ENCODE assay signal across 20 mouse cellular contexts in genomic region chr1:120501496-120501895, GRCm38 (mm10). TPM values are rescaled to one million over a fixed set of nuclear protein-coding genes. Genes with fewer than 3 reads are reported as not detected.
"Had no signal": no experiment of that assay in that cellular context is flagged by ENCODE, and none has a peak within 500 bp of the region (broad histone marks: within the 10 kb centered on the region; RNA-seq: fewer than 3 reads in every experiment).

No protein-coding gene starts in this region.

- H3K27ac ChIP-seq: liver, embryonic 12.5 days; liver, embryonic 14.5 days; lung, embryonic 15.5 days; midbrain, embryonic 10.5 days; midbrain, embryonic 12.5 days; neural tube, embryonic 13.5 days had no signal

- DNase-seq: lung, adult 2 months; lung, postnatal 10 days; lung, postnatal 4 days; midbrain, embryonic 14.5 days; right cerebral cortex, postnatal 14 days; spleen, adult 18-20 months; thymus, adult 18-20 months; thymus, postnatal 14 days; thymus, postnatal 36 days had no signal

- ATAC-seq: liver, embryonic 12.5 days; midbrain, embryonic 16.5 days had no signal

- H3K4me2 ChIP-seq: liver, embryonic 12.5 days; lung, embryonic 15.5 days; midbrain, embryonic 12.5 days; neural tube, embryonic 13.5 days had no signal

- H3K4me3 ChIP-seq: liver, embryonic 12.5 days; lung, embryonic 15.5 days; midbrain, embryonic 10.5 days; midbrain, embryonic 12.5 days; myocyte; neural tube, embryonic 13.5 days had no signal

- H3K4me1 ChIP-seq: liver, embryonic 12.5 days; lung, embryonic 15.5 days; midbrain, embryonic 10.5 days; midbrain, embryonic 12.5 days; neural tube, embryonic 13.5 days had no signal

- H3K9ac ChIP-seq: liver, embryonic 12.5 days; liver, embryonic 14.5 days; lung, embryonic 15.5 days; midbrain, embryonic 12.5 days; neural tube, embryonic 13.5 days had no signal

- H3K27me3 ChIP-seq: liver, embryonic 12.5 days; lung, embryonic 15.5 days; midbrain, embryonic 12.5 days; neural tube, embryonic 13.5 days had no signal

- H3K36me3 ChIP-seq: liver, embryonic 12.5 days; lung, embryonic 15.5 days; midbrain, embryonic 10.5 days; midbrain, embryonic 12.5 days; neural tube, embryonic 13.5 days had no signal

- H3K9me3 ChIP-seq: liver, embryonic 12.5 days; lung, embryonic 15.5 days; midbrain, embryonic 10.5 days; midbrain, embryonic 12.5 days; neural tube, embryonic 13.5 days had no signal

RNA-seq across cellular contexts. Expression of gene Marco, which starts 3.3 kb away (rescaled TPM):
- total RNA-seq: megakaryocyte-erythroid progenitor cell, adult 5-6 weeks; neutrophil, adult 5-6 weeks had no signal
- polyA plus RNA-seq: midbrain, embryonic 10.5 days; midbrain, embryonic 12.5 days; midbrain, embryonic 14.5 days; myocyte; stomach, embryonic 14.5 days had no signal
